Mouse (Mus musculus) spleen, adult 2 months (tissue): Measurements from ENCODE around the gene Smcr8. TPM values are rescaled to one million over a fixed set of nuclear protein-coding genes. Genes with fewer than 3 reads are reported as not detected.

Experiments
- DNase-seq, 2 experiments: peaks; one replicate each; pipeline versions ENCODE4 v3.0.0 to v3.0.0-alpha.2; 2012 to 2021; ENCODE audit warnings: low spot score in 2 of 2, low read depth in 1 of 2
- H3K27ac ChIP-seq: fragments of 200-500 bp; 2 replicates; pipeline ENCODE4 v1.5.1; 2012; ENCODE audit warnings: low read length, inconsistent platforms; ENCODE audit not compliant: insufficient read depth
- H3K27me3 ChIP-seq: fragments of 200-500 bp; 2 replicates; pipeline ENCODE4 v1.6.1; 2012; ENCODE audit warnings: mild to moderate bottlenecking, moderate library complexity, low read length, inconsistent platforms; ENCODE audit not compliant: control insufficient read depth, insufficient read depth
- H3K36me3 ChIP-seq: fragments of 200-500 bp; 2 replicates; pipeline ENCODE4 v1.6.1; 2012; ENCODE audit warnings: mild to moderate bottlenecking, low read length, inconsistent platforms; ENCODE audit not compliant: control insufficient read depth, insufficient read depth
- H3K4me1 ChIP-seq: fragments of 200-500 bp; 2 replicates; pipeline ENCODE4 v1.6.1; 2011; ENCODE audit warnings: inconsistent platforms; ENCODE audit not compliant: control insufficient read depth, insufficient read depth, insufficient read length
- H3K4me3 ChIP-seq: fragments of 200-500 bp; 2 replicates; pipeline ENCODE4 v1.5.1; 2011; ENCODE audit warnings: mild to moderate bottlenecking, inconsistent platforms; ENCODE audit not compliant: insufficient read depth, insufficient read length; ENCODE audit errors: extremely low read depth
- CTCF ChIP-seq: fragments of 200-500 bp; IDR thresholded peaks from 2 replicates; pipeline ENCODE4 v1.5.1; 2011; ENCODE audit warnings: mild to moderate bottlenecking, inconsistent platforms; ENCODE audit not compliant: insufficient read depth, insufficient read length, insufficient replicate concordance; ENCODE audit errors: extremely low read depth
- POLR2A ChIP-seq: fragments of 200-500 bp; IDR thresholded peaks from 2 replicates; pipeline ENCODE4 v1.6.1; 2011; ENCODE audit warnings: low read depth, low read length, inconsistent platforms
- WGBS: fragments of 180-500 bp; shearing (Covaris S2); methylation state at CpG from one replicate; pipeline ENCODE4 v1.1.7; 2018; 5-methylcytosine and 5-hydroxymethylcytosine counted together
- polyA plus RNA-seq: library from polyadenylated mRNA; depleted of rRNA; stranded (reverse); fragments of >200 nt; gene quantifications from 2 replicates; pipeline ENCODE4 v1.2.3, GENCODE M21; 2012

Gene Smcr8
- polyA plus RNA-seq, 1 experiment = 12.2 TPM

- Histone ChIP-seq H3K36me3 (peaks cover 6% of the 10 kb centered on the region), H3K4me1 (peaks cover 2% of the 10 kb centered on the region; the same call in 1 of the 2 replicates), H3K27me3 (no peaks in the 10 kb centered on the region), H3K4me3 (no peak overlapping the region), H3K27ac (no peak overlapping the region)
- 87% methylated on average over 3 of the region's 3 CpGs for WGBS
- DNase-seq = no peak
- no peak for TF ChIP-seq CTCF
Measured at GRCm38 (mm10) chr11:60736491-60736890, 40.8 kb upstream of the Smcr8 start.

- peaks cover 7% of the 10 kb centered on the region for H3K36me3 ChIP-seq
- TF ChIP-seq CTCF (no peak), POLR2A (no peak)
- DNase-seq = no peak
- peaks cover 2% of the 10 kb centered on the region; the same call in 1 of the 2 replicates for H3K4me1 ChIP-seq
- no peak overlapping the region for H3K27ac ChIP-seq
- H3K4me3 ChIP-seq = no peak overlapping the region
- no peaks in the 10 kb centered on the region for H3K27me3 ChIP-seq
Measured at GRCm38 (mm10) chr11:60737450-60737849, 39.9 kb upstream of the Smcr8 start.

DNA sequence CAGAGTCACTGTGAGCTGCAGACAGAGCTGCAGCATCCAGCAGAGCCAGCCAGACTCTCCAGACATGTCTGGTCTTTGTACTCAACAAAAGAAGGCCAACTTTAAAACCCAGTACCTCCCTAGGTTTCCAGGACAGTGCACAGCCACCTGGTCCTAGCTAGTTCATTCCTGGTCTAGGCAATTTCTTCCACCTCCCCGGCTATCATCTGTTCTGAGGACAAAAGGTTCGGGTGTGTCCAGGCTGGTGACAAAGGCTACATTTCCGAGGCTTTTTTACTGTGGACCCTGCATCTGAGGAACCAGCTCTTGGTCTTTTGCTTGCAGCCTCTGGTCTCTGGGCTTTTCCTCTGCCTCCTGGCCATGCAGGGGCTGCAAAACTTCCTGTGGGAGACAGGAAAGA is 37.0 kb upstream of the Smcr8 start:
- 92% methylated on average over 3 of the region's 3 CpGs for WGBS
- H3K4me3 ChIP-seq = no peak overlapping the region
- H3K27me3 ChIP-seq = no peaks in the 10 kb centered on the region
- peaks cover 12% of the 10 kb centered on the region for H3K36me3 ChIP-seq
- H3K27ac ChIP-seq = no peak overlapping the region
- H3K4me1 ChIP-seq = peaks cover 10% of the 10 kb centered on the region; the same call in 1 of the 2 replicates
- DNase-seq = no peak
- TF ChIP-seq CTCF = no peak
- no peak for TF ChIP-seq POLR2A

- no peaks in the 10 kb centered on the region for H3K4me1 ChIP-seq
- H3K27me3 ChIP-seq = no peaks in the 10 kb centered on the region
- no peak overlapping the region for H3K4me3 ChIP-seq
- WGBS = 92% methylated on average over 7 of the region's 7 CpGs
- TF ChIP-seq POLR2A (no peak), CTCF (no peak)
- H3K27ac ChIP-seq = no peak overlapping the region
- H3K36me3 ChIP-seq = peaks cover 18% of the 10 kb centered on the region
- no peak for DNase-seq
Measured at GRCm38 (mm10) chr11:60755570-60755969, 21.8 kb upstream of the Smcr8 start.

DNA sequence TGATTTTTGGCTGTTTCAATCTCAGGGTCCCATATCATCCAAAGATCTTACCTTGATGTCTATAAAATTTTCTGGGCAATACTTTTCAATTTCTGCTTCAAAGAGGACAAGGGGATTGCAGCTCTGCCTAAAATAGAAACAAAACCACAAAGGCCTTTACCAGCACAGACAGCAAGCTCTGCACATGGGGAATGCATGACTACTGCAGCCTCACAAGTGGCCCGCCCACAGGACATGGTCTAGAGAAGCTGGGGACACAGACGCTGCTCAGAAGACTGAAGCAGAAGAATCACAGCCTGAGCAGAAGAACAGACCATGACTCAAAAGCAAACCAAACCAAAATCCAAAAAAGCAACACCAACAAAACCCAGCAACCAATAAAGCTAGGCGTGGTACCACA is 15.6 kb upstream of the Smcr8 start:
- no peak for DNase-seq
- 57% methylated on average over 3 of the region's 3 CpGs for WGBS
- peaks cover 13% of the 10 kb centered on the region for H3K36me3 ChIP-seq
- H3K27me3 ChIP-seq = no peaks in the 10 kb centered on the region
- TF ChIP-seq POLR2A (no peak), CTCF (no peak)
- H3K27ac ChIP-seq = no peak overlapping the region
- no peak overlapping the region for H3K4me3 ChIP-seq
- no peaks in the 10 kb centered on the region for H3K4me1 ChIP-seq

GRCm38 (mm10) chr11:60766969-60767368 is 10.4 kb upstream of the Smcr8 start:
- Histone ChIP-seq H3K27me3 (no peaks in the 10 kb centered on the region), H3K4me3 (no peak overlapping the region), H3K4me1 (no peaks in the 10 kb centered on the region), H3K36me3 (peaks cover 3% of the 10 kb centered on the region), H3K27ac (no peak overlapping the region)
- TF ChIP-seq CTCF = no peak
- TF ChIP-seq POLR2A = no peak
- DNase-seq = no peak
- WGBS = 77% methylated on average over 4 of the region's 4 CpGs

GRCm38 (mm10) chr11:60769322-60769721 is 8.0 kb upstream of the Smcr8 start:
- H3K36me3 ChIP-seq = no peaks in the 10 kb centered on the region
- H3K4me3 ChIP-seq = no peak overlapping the region
- 28% methylated on average over 2 of the region's 2 CpGs for WGBS
- TF ChIP-seq CTCF = no peak
- no peak for TF ChIP-seq POLR2A
- H3K27me3 ChIP-seq = no peaks in the 10 kb centered on the region
- H3K4me1 ChIP-seq = no peaks in the 10 kb centered on the region
- H3K27ac ChIP-seq = no peak overlapping the region
- DNase-seq = no peak
